Mouse (Mus musculus) liver, embryonic 14.5 days (tissue): ENCODE measurements around the gene B230307C23Rik.

Experiments
- CTCF ChIP-seq: IDR thresholded peaks from 2 replicates; pipeline ENCODE4 v1.5.1; 2016; ENCODE audit warnings: antibody characterized with exemption, low read depth, control low read depth
- EP300 ChIP-seq: IDR thresholded peaks from 2 replicates; pipeline ENCODE4 v1.6.1; 2016; ENCODE audit warnings: antibody characterized with exemption, low read depth

DNA sequence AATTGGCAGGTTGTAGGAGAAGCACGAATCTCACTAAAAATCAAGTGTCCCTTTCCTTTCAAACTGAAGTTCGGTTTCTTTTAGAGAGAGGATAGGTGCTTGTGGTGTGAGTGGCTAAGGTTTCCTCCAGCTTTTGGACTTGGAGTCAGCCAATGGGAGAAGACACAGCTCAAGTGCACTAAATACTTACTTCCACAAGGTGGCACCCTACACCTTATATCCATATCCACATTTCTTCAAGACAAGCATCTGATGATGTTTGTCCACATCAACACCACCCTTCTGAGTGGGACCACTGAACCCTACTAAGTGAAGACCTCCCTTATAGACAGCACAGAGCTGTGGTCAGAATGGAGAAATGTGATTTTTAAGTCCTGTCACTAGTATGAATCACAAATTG, 44.6 kb downstream of the B230307C23Rik start:
- TF ChIP-seq CTCF: peak; percentile 66
- TF ChIP-seq EP300: no peak
